Mouse (Mus musculus): ENCODE results near the gene Zfp683. TPM values are rescaled to one million over a fixed set of nuclear protein-coding genes. Genes with fewer than 3 reads are reported as not detected.

Gene Zfp683
- polyA plus RNA-seq, 1 experiment: not detected

DNA sequence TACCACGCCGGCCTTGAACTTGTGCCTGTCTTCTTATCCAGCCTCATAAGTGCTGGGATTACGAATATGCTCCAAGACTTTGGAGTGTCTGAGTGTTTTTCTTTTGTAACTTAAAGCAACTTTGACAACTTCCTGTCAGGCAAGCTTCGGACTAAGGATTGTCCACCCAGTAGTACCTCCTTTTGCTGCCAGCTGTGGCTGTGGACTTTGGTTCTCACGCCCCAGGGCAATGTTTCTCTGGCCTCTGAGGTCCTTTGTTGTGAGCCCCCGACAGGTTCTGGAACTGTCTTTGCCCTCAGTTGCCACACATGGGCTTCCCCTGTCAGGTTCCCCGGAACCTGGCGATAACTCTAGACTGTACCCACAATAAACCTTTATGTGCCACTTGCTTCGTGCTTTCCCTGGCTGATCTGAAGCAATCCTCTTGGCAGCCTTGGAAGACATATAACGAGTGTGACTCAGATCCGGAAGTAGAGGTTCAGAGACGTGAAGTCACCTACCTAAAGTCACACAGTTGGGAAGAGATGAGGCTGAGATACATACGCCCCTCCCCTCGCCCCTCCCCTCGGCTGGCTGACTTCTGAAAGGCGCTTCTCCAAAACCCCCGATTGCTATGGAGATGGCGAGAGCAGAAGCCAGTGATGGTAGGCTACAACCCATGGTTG, 7.7 kb downstream of the Zfp683 start:
- H3K4me3 ChIP-seq (replicated peaks): no peak overlapping the region
- TF ChIP-seq TAL1 (IDR thresholded peaks at IDR 0.05; ENCODE audit: low read length) (no peak), GATA1 (IDR thresholded peaks at IDR 0.05; ENCODE audit: low read length) (no peak)
- no peaks in the 10 kb centered on the region for H3K9me3 ChIP-seq (ENCODE audit: control insufficient read depth, low read length)
- H3K27me3 ChIP-seq (ENCODE audit: control insufficient read depth): peaks cover 16% of the 10 kb centered on the region
- peaks cover 28% of the 10 kb centered on the region for H3K4me1 ChIP-seq (ENCODE audit: control insufficient read depth)
- no peaks in the 10 kb centered on the region for H3K36me3 ChIP-seq (ENCODE audit: control insufficient read depth)

DNA sequence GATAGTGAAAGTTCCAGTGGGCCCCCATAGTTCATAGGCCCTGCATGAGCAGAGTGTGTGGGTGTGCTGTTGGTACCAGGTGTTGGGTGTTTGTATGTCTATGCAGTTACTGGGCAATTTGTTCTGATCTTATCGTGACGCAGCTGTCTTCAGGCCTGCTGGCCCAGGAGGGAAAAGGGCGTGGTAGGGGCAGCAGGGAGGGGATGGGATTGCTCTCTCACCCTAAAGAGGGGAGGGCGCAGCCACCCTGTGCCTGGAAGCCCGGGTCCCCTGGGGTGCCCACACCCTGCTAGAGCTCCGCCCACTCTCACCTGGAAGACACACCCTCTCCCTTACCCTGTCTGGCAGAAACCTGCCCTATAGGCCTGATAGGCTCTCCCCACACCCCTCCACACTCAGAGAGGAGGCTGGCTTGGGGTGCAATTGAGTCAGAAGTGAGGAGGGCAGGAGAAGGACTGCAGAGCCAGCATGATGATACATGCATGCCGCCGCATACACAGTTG, 8.4 kb downstream of the Zfp683 start:
- Histone ChIP-seq H3K36me3 (ENCODE audit: control insufficient read depth) (no peaks in the 10 kb centered on the region), H3K4me3 (replicated peaks) (peak overlapping the region; percentile 10), H3K4me1 (ENCODE audit: control insufficient read depth) (peaks cover 28% of the 10 kb centered on the region), H3K27me3 (ENCODE audit: control insufficient read depth) (peaks cover 19% of the 10 kb centered on the region), H3K9me3 (ENCODE audit: control insufficient read depth, low read length) (no peaks in the 10 kb centered on the region)
- TF ChIP-seq TAL1 (IDR thresholded peaks at IDR 0.05; ENCODE audit: low read length) (no peak), GATA1 (IDR thresholded peaks at IDR 0.05; ENCODE audit: low read length) (no peak)

DNA sequence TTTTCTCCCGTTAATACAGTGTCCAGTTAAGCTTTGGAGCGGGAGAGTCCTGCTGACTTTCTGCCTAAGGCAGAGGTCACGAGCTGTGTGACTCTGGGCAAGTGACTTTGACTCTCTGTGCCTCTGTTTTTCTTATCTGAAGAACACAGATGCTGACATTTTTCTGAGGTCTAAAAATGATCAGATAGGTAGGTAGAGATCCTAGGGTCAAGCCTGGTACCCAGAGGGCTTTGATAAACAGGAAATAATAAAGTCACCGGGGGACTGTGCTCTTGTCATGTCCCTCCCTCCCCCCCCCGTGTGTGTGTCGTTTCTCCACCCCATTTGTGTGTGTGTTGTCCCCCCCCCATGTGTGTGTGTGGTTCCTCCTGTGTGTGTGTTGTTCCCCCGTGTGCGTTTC, 8.9 kb downstream of the Zfp683 start:
- Histone ChIP-seq H3K27me3 (ENCODE audit: control insufficient read depth) (peaks cover 19% of the 10 kb centered on the region), H3K4me3 (replicated peaks) (peak overlapping the region; percentile 2), H3K9me3 (ENCODE audit: control insufficient read depth, low read length) (no peaks in the 10 kb centered on the region), H3K4me1 (ENCODE audit: control insufficient read depth) (peaks cover 28% of the 10 kb centered on the region), H3K36me3 (ENCODE audit: control insufficient read depth) (no peaks in the 10 kb centered on the region)
- no peak for TF ChIP-seq TAL1 (IDR thresholded peaks at IDR 0.05; ENCODE audit: low read length)
- TF ChIP-seq GATA1 (IDR thresholded peaks at IDR 0.05; ENCODE audit: low read length): 0 out of 2 replicates have a peak, but pooled peaks have one; percentile 17

DNA sequence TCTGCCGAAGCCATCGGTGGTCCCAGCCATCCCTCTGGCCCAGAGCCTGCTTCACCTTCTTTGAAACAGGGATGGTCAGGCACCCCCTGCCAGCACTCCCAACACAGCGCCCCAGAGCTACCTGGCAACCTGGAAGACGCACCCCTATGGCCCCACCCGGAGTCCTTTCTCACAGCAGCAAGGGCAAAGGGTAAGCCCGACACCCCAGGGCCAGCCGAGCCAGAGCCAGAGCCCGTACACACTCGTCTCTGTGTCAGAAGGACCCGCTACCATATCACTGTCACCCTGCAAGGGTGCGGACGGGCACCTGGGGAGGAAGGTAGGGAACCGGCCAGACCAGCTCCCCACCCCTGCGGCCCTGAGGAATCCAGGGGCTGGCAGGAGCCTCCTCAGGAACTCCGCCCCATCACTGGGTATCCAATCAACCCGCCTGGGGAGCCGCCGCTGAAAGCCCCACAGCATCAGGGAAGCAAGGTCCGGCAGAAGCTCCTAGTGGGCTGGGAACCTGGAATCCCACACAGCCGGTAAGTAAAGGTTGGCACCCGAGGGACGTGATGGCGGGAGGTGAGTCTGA, 11.9 kb downstream of the Zfp683 start:
- no peaks in the 10 kb centered on the region for H3K9me3 ChIP-seq (ENCODE audit: control insufficient read depth, low read length)
- peaks cover 27% of the 10 kb centered on the region for H3K4me1 ChIP-seq (ENCODE audit: control insufficient read depth)
- H3K36me3 ChIP-seq (ENCODE audit: control insufficient read depth): no peaks in the 10 kb centered on the region
- H3K27me3 ChIP-seq (ENCODE audit: control insufficient read depth): peaks cover 19% of the 10 kb centered on the region
- no peak overlapping the region for H3K4me3 ChIP-seq (replicated peaks)
- TF ChIP-seq GATA1 (IDR thresholded peaks at IDR 0.05; ENCODE audit: low read length): no peak
- TF ChIP-seq TAL1 (IDR thresholded peaks at IDR 0.05; ENCODE audit: low read length): no peak

DNA sequence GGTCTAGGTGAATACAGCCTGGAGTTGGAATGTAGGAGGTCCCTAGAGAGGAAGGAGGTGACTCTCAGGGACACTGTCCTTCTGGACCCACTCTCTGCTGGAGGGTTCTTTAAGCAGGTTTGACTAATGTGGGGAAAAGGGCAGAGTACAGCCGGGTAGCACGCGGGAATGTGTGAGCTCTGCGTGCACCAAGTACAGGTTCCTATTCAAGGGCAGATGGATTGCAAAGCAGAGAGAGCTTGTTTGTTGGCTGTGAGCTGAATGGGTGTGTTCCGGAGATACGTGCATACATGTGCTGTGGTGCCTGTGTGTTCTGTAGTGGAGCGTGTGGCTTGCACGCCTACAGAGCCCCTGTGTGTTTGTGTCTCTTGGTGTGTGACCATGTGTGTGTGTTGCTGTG, 13.7 kb downstream of the Zfp683 start:
- Histone ChIP-seq H3K9me3 (ENCODE audit: control insufficient read depth, low read length) (no peaks in the 10 kb centered on the region), H3K4me3 (replicated peaks) (no peak overlapping the region), H3K4me1 (ENCODE audit: control insufficient read depth) (peaks cover 10% of the 10 kb centered on the region), H3K36me3 (ENCODE audit: control insufficient read depth) (no peaks in the 10 kb centered on the region), H3K27me3 (ENCODE audit: control insufficient read depth) (peaks cover 19% of the 10 kb centered on the region)
- TF ChIP-seq TAL1 (IDR thresholded peaks at IDR 0.05; ENCODE audit: low read length): no peak
- no peak for TF ChIP-seq GATA1 (IDR thresholded peaks at IDR 0.05; ENCODE audit: low read length)

DNA sequence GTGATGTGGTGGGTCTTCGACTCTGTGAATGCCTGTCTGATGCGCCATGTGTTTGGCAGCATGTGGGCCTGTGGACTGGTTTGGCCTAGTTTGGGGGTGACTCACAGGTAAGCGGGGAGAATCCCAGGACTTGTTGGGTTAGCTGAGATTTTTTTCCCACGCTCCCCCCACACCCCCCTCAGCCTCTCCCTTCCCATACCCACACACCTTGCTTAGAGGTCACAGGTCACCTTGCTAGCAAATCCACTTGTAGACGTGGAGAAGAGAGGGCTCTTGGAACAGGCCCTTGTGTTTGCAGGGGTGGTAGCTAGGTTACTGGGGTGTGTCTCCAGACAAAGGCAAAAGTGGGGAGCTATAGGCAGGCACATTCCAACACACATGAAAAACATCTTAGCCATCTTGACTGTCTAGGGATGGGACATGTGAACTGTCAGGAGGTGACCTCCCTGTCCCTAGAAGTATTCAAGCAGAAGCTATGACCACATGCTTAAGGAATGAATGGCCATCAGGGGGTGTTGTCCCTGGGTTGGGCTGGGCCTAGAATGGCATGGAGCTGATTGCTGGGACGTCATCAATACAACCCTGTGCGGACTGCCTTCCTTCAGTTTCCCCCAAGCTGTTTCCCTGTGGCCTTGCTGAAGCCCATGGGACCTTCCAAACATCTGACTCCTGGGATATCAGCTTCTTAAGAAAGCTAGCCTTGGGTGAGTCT, 14.4 kb downstream of the Zfp683 start:
- Histone ChIP-seq H3K4me3 (replicated peaks) (no peak overlapping the region), H3K4me1 (ENCODE audit: control insufficient read depth) (peaks cover 4% of the 10 kb centered on the region), H3K36me3 (ENCODE audit: control insufficient read depth) (no peaks in the 10 kb centered on the region), H3K9me3 (ENCODE audit: control insufficient read depth, low read length) (peaks cover 4% of the 10 kb centered on the region), H3K27me3 (ENCODE audit: control insufficient read depth) (peaks cover 19% of the 10 kb centered on the region)
- no peak for TF ChIP-seq TAL1 (IDR thresholded peaks at IDR 0.05; ENCODE audit: low read length)
- TF ChIP-seq GATA1 (IDR thresholded peaks at IDR 0.05; ENCODE audit: low read length): no peak

DNA sequence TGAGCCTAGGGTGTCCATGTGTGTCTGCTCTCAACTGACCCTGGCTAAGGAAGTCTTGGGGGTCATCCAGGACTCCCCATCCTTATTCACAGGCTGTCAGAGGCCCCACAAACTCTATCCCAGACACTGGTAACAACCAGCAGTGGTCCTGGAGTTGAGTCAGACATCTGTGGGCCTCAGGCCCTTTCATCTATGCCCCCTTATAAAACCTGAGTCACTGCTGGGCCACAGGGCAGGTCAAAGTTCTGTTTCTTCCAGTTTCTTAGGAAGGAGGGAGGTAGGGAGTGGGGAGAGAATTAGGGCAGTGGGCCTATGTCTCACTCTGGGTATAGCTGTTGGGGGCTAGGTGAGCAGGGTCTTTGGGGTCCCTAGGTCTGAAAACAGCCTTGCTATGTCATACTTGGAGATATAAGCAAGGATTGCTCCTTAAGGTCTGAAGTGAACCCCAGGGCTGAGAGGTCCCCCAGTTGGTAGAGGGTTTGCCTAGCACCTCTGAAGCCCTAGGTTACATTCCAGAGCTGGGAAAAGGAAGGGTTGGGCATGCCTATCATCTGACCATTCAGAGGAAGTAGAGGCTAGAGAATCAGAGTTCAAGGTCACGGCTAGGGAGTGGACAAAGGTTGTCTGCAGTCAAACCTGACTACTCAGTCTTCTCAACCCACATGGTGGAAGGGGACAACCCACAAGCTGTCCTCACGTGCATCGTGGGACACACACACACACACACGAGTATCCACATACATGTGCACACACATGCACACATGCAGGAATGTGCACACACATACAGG, 15.3 kb downstream of the Zfp683 start:
- Histone ChIP-seq H3K4me1 (ENCODE audit: control insufficient read depth) (no peaks in the 10 kb centered on the region), H3K36me3 (ENCODE audit: control insufficient read depth) (no peaks in the 10 kb centered on the region), H3K9me3 (ENCODE audit: control insufficient read depth, low read length) (peaks cover 5% of the 10 kb centered on the region), H3K27me3 (ENCODE audit: control insufficient read depth) (peaks cover 22% of the 10 kb centered on the region), H3K4me3 (replicated peaks) (no peak overlapping the region)
- TF ChIP-seq TAL1 (IDR thresholded peaks at IDR 0.05; ENCODE audit: low read length) (no peak), GATA1 (IDR thresholded peaks at IDR 0.05; ENCODE audit: low read length) (no peak)

DNA sequence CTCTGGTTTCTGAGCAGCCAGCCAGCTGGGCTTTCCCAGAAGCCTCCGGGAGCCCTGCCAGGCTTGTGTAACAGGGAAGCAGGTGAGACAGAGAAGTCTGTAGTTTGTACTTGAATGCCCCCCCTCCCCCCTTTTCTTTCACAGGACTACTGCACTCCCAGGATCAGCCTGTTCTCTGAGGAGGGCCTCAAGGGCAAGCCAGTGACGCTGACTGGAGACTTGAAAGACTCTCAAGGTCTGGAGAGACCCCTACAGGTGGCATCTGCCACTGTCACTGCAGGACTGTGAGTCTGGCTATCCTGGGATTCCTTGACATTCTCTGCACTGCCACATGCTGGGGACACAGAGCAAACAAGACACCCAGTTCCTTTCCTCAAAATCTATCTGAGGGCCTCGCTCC, 25.1 kb downstream of the Zfp683 start:
- TF ChIP-seq TAL1 (IDR thresholded peaks at IDR 0.05; ENCODE audit: low read length) (no peak), GATA1 (IDR thresholded peaks at IDR 0.05; ENCODE audit: low read length) (no peak)
- Histone ChIP-seq H3K9me3 (ENCODE audit: control insufficient read depth, low read length) (no peaks in the 10 kb centered on the region), H3K27me3 (ENCODE audit: control insufficient read depth) (peaks cover 21% of the 10 kb centered on the region), H3K4me3 (replicated peaks) (no peak overlapping the region), H3K4me1 (ENCODE audit: control insufficient read depth) (peaks cover 18% of the 10 kb centered on the region), H3K36me3 (ENCODE audit: control insufficient read depth) (no peaks in the 10 kb centered on the region)
